Mouse (Mus musculus) CD8-positive naive resting alpha-beta T cell, adult 2 months (primary cell): ENCODE data around the gene Kctd6.

ENCODE experiments used
- DNase-seq, 2 experiments: peaks; one replicate each; pipeline ENCODE4 v3.0.0; 2022; ENCODE audit warnings: low read depth in 2 of 2, low spot score in 2 of 2

The Kctd6 gene

GRCm38 (mm10) chr14:8214299-8215207 lies 613 bp downstream of the Kctd6 start:
- DNase-seq: peak; percentile 11 to 27

- no peak for DNase-seq
These were observed 1.4 kb downstream of the Kctd6 start for GRCm38 (mm10) chr14:8215208-8215778.

- DNase-seq: no peak
These were observed 2.2 kb downstream of the Kctd6 start for GRCm38 (mm10) chr14:8216100-8216499.

GRCm38 (mm10) chr14:8218238-8218637 lies 4.3 kb downstream of the Kctd6 start:
- DNase-seq: no peak

- no peak for DNase-seq
These were observed 4.9 kb downstream of the Kctd6 start for GRCm38 (mm10) chr14:8218730-8219380.

GRCm38 (mm10) chr14:8219876-8220275 lies 5.9 kb downstream of the Kctd6 start:
- DNase-seq: no peak

GRCm38 (mm10) chr14:8220306-8220705 lies 6.4 kb downstream of the Kctd6 start:
- DNase-seq: no peak

- DNase-seq: no peak
These were observed 7.0 kb downstream of the Kctd6 start for GRCm38 (mm10) chr14:8220912-8221311.

GRCm38 (mm10) chr14:8222561-8222960 lies 8.6 kb downstream of the Kctd6 start:
- DNase-seq: no peak

- no peak for DNase-seq
These were observed 9.8 kb downstream of the Kctd6 start for GRCm38 (mm10) chr14:8223506-8224293.

GRCm38 (mm10) chr14:8224805-8225204 lies 10.9 kb downstream of the Kctd6 start:
- no peak for DNase-seq

- no peak for DNase-seq
These were observed 15.6 kb downstream of the Kctd6 start for GRCm38 (mm10) chr14:8229367-8230019.

GRCm38 (mm10) chr14:8232155-8232910 lies 18.4 kb downstream of the Kctd6 start:
- no peak for DNase-seq

- no peak for DNase-seq
These were observed 19.3 kb downstream of the Kctd6 start for GRCm38 (mm10) chr14:8233252-8233651.

- DNase-seq: no peak
These were observed 27.9 kb downstream of the Kctd6 start for GRCm38 (mm10) chr14:8241816-8242215.

- no peak for DNase-seq
These were observed 28.5 kb downstream of the Kctd6 start for GRCm38 (mm10) chr14:8242388-8242920.

- no peak for DNase-seq
These were observed 29.4 kb downstream of the Kctd6 start for GRCm38 (mm10) chr14:8243136-8243888.

- no peak for DNase-seq
These were observed 30.3 kb downstream of the Kctd6 start for GRCm38 (mm10) chr14:8244211-8244611.

- no peak for DNase-seq
These were observed 32.9 kb downstream of the Kctd6 start for GRCm38 (mm10) chr14:8246878-8247277.
